Mouse (Mus musculus) heart, postnatal 0 days (tissue): ENCODE measurements at regions not wholly inside any gene's neighbourhood (a gene's known extent, or its start where the extent isn't known, plus 50 kb on each side); places are given as distances from the start of the nearest gene placed in this dataset.

Source experiments
- CTCF ChIP-seq: IDR thresholded peaks from 2 replicates; pipeline ENCODE4 v1.5.1; 2016; ENCODE audit warnings: antibody characterized with exemption, control low read depth, low read depth
- EP300 ChIP-seq: IDR thresholded peaks from 2 replicates; pipeline ENCODE4 v1.6.1; 2016; ENCODE audit warnings: antibody characterized with exemption, low read depth

DNA sequence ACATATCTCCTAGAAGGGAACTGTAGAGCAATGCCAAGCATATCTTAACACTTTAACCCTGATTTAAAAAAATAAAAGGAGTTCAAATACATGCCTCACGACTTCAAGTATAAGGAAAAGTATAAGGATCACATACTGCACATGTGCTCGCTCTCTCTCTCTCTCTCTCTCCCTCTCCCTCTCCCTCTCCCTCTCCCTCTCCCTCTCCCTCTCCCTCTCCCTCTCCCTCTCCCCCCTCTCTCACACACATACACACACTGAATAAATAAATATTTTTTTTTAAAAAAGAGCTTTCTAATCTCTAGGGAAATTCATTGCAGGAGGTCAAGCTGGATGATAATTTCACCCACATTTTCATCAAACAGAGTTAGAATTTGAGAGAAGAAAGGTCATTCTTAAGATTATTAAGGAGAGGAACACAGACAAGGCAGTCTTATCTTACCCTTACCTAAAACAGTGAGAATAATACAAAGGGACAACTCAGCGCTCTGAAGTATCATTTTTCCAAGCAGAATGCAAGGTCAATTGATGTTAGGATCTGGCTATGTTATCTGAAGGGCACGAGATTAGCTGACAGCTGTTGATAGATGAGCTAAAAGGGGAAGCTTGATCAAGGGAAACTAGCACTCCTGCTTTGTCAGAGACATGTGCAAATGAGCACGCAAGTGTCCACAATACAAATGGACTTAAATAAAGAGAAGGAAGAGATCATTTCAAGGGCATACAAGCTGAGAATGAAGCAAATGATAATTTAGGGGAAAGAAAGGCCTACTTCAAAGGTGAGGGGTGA, 634.8 kb upstream of the N6amt1 start:
- TF ChIP-seq CTCF, result no peak
- TF ChIP-seq EP300, result no peak
